Mouse (Mus musculus): ENCODE results near the gene Tmem50a. TPM values are rescaled to one million over a fixed set of nuclear protein-coding genes. Genes with fewer than 3 reads are reported as not detected.

Tmem50a gene
- polyA plus RNA-seq, 1 experiment from 2014 or later, result 152 TPM

GRCm38 (mm10) chr4:134927815-134928463 lies 13.1 kb upstream of the Tmem50a start:
- Histone ChIP-seq H3K27me3 (replicated peaks; ENCODE audit: control insufficient read depth, insufficient read depth, low read length) (no peaks in the 10 kb centered on the region), H3K36me3 (ENCODE audit: control insufficient read depth, insufficient read depth, low read length) (peaks cover 51% of the 10 kb centered on the region), H3K9me3 (ENCODE audit: control insufficient read depth, low read length) (no peaks in the 10 kb centered on the region), H3K4me1 (replicated peaks; ENCODE audit: control insufficient read depth, insufficient read depth, low read length) (peaks cover 21% of the 10 kb centered on the region), H3K27ac (ENCODE audit: low read depth) (no peak overlapping the region), H3K4me3 (ENCODE audit: low read depth, low read length) (no peak overlapping the region), H3K4me2 (ENCODE audit: low read length) (no peak overlapping the region), H3K9ac (ENCODE audit: low read length) (no peak overlapping the region)
- no peak for ATAC-seq (replicated peaks; ENCODE audit: low FRiP score, low TSS enrichment, low read depth)
- 69% methylated on average over 5 of the region's 5 CpGs for WGBS
- no peak for DNase-seq (ENCODE audit: low spot score)

GRCm38 (mm10) chr4:134925206-134925605 lies 10.4 kb upstream of the Tmem50a start:
- 75% methylated on average over 8 of the region's 8 CpGs for WGBS
- Histone ChIP-seq H3K9ac (ENCODE audit: low read length) (peak overlapping the region; percentile 98; the same call in 1 of the 2 replicates), H3K27ac (ENCODE audit: low read depth) (no peak overlapping the region)

GRCm38 (mm10) chr4:134924019-134924741 lies 9.4 kb upstream of the Tmem50a start:
- Histone ChIP-seq H3K27me3 (replicated peaks; ENCODE audit: control insufficient read depth, insufficient read depth, low read length) (no peaks in the 10 kb centered on the region), H3K9ac (ENCODE audit: low read length) (peak overlapping the region; percentile 98), H3K36me3 (ENCODE audit: control insufficient read depth, insufficient read depth, low read length) (peaks cover 40% of the 10 kb centered on the region), H3K9me3 (ENCODE audit: control insufficient read depth, low read length) (no peaks in the 10 kb centered on the region), H3K4me3 (ENCODE audit: low read depth, low read length) (peak overlapping the region; percentile 100), H3K4me1 (replicated peaks; ENCODE audit: control insufficient read depth, insufficient read depth, low read length) (peaks cover 15% of the 10 kb centered on the region; the same call in 1 of the 2 replicates), H3K4me2 (ENCODE audit: low read length) (peak overlapping the region; percentile 93), H3K27ac (ENCODE audit: low read depth) (peak overlapping the region; percentile 93)
- peak; percentile 30 for ATAC-seq (replicated peaks; ENCODE audit: low FRiP score, low TSS enrichment, low read depth)
- DNase-seq (ENCODE audit: low spot score), result peak; percentile 80
- WGBS, result under 1% methylated on average over 75 of the region's 75 CpGs

More at GRCm38 (mm10) chr4:134925206-134925605, 10.4 kb upstream of the Tmem50a start:
- no peaks in the 10 kb centered on the region for H3K9me3 ChIP-seq (ENCODE audit: control insufficient read depth, low read length)
- no peak for ATAC-seq (replicated peaks; ENCODE audit: low FRiP score, low TSS enrichment, low read depth)
- no peaks in the 10 kb centered on the region for H3K27me3 ChIP-seq (replicated peaks; ENCODE audit: control insufficient read depth, insufficient read depth, low read length)
- H3K4me2 ChIP-seq (ENCODE audit: low read length), result peak overlapping the region; percentile 93
- H3K4me1 ChIP-seq (replicated peaks; ENCODE audit: control insufficient read depth, insufficient read depth, low read length), result peaks cover 15% of the 10 kb centered on the region; the same call in 1 of the 2 replicates
- peak overlapping the region; percentile 100 for H3K4me3 ChIP-seq (ENCODE audit: low read depth, low read length)
- peaks cover 43% of the 10 kb centered on the region for H3K36me3 ChIP-seq (ENCODE audit: control insufficient read depth, insufficient read depth, low read length)
- DNase-seq (ENCODE audit: low spot score), result no peak

- peak within 1 kb of the TSS; percentile 100 for H3K4me3 ChIP-seq (ENCODE audit: low read depth, low read length)
- peak within 1 kb of the TSS; percentile 93 for H3K4me2 ChIP-seq (ENCODE audit: low read length)
- WGBS, result under 1% methylated on average over 64 of the region's 64 CpGs
- ATAC-seq (replicated peaks; ENCODE audit: low FRiP score, low TSS enrichment, low read depth) (peak; percentile 94), DNase-seq (ENCODE audit: low spot score) (peak; percentile 96)
- peak within 1 kb of the TSS; percentile 93 for H3K27ac ChIP-seq (ENCODE audit: low read depth)
- peaks cover 15% of the 10 kb centered on the region; the same call in 1 of the 2 replicates for H3K4me1 ChIP-seq (replicated peaks; ENCODE audit: control insufficient read depth, insufficient read depth, low read length)
- no peaks in the 10 kb centered on the region for H3K9me3 ChIP-seq (ENCODE audit: control insufficient read depth, low read length)
- no peaks in the 10 kb centered on the region for H3K27me3 ChIP-seq (replicated peaks; ENCODE audit: control insufficient read depth, insufficient read depth, low read length)
- peaks cover 38% of the 10 kb centered on the region for H3K36me3 ChIP-seq (ENCODE audit: control insufficient read depth, insufficient read depth, low read length)
- peak within 1 kb of the TSS; percentile 98 for H3K9ac ChIP-seq (ENCODE audit: low read length)
Observed at GRCm38 (mm10) chr4:134923258-134924018, 8.6 kb upstream of the Tmem50a start, which contains the start of gene Rsrp1. Gene Rsrp1, plus strand, starts transcription at chr4:134923592.

GRCm38 (mm10) chr4:134922925-134923244 lies 8.1 kb upstream of the Tmem50a start:
- Histone ChIP-seq H3K27ac (ENCODE audit: low read depth) (peak overlapping the region; percentile 93), H3K27me3 (replicated peaks; ENCODE audit: control insufficient read depth, insufficient read depth, low read length) (no peaks in the 10 kb centered on the region), H3K9ac (ENCODE audit: low read length) (peak overlapping the region; percentile 98), H3K36me3 (ENCODE audit: control insufficient read depth, insufficient read depth, low read length) (peaks cover 32% of the 10 kb centered on the region), H3K9me3 (ENCODE audit: control insufficient read depth, low read length) (no peaks in the 10 kb centered on the region), H3K4me2 (ENCODE audit: low read length) (peak overlapping the region; percentile 93), H3K4me1 (replicated peaks; ENCODE audit: control insufficient read depth, insufficient read depth, low read length) (peaks cover 15% of the 10 kb centered on the region; the same call in 1 of the 2 replicates), H3K4me3 (ENCODE audit: low read depth, low read length) (peak overlapping the region; percentile 100)
- ATAC-seq (replicated peaks; ENCODE audit: low FRiP score, low TSS enrichment, low read depth) (peak; percentile 37), DNase-seq (ENCODE audit: low spot score) (no peak)
- WGBS, result under 1% methylated on average over 13 of the region's 13 CpGs

- Histone ChIP-seq H3K27me3 (replicated peaks; ENCODE audit: control insufficient read depth, insufficient read depth, low read length) (no peaks in the 10 kb centered on the region), H3K4me2 (ENCODE audit: low read length) (peak overlapping the region; percentile 93), H3K9ac (ENCODE audit: low read length) (peak overlapping the region; percentile 98), H3K36me3 (ENCODE audit: control insufficient read depth, insufficient read depth, low read length) (peaks cover 26% of the 10 kb centered on the region), H3K9me3 (ENCODE audit: control insufficient read depth, low read length) (no peaks in the 10 kb centered on the region), H3K4me3 (ENCODE audit: low read depth, low read length) (peak overlapping the region; percentile 100), H3K4me1 (replicated peaks; ENCODE audit: control insufficient read depth, insufficient read depth, low read length) (peaks cover 15% of the 10 kb centered on the region; the same call in 1 of the 2 replicates), H3K27ac (ENCODE audit: low read depth) (peak overlapping the region; percentile 93)
- no peak for ATAC-seq (replicated peaks; ENCODE audit: low FRiP score, low TSS enrichment, low read depth)
- DNase-seq (ENCODE audit: low spot score), result no peak
- 65% methylated on average over 10 of the region's 10 CpGs for WGBS
Observed at GRCm38 (mm10) chr4:134922111-134922924, 7.5 kb upstream of the Tmem50a start.

- Histone ChIP-seq H3K27ac (ENCODE audit: low read depth) (no peak overlapping the region), H3K4me3 (ENCODE audit: low read depth, low read length) (no peak overlapping the region), H3K4me1 (replicated peaks; ENCODE audit: control insufficient read depth, insufficient read depth, low read length) (peaks cover 15% of the 10 kb centered on the region; the same call in 1 of the 2 replicates), H3K4me2 (ENCODE audit: low read length) (no peak overlapping the region), H3K9ac (ENCODE audit: low read length) (no peak overlapping the region), H3K27me3 (replicated peaks; ENCODE audit: control insufficient read depth, insufficient read depth, low read length) (no peaks in the 10 kb centered on the region), H3K36me3 (ENCODE audit: control insufficient read depth, insufficient read depth, low read length) (peaks cover 20% of the 10 kb centered on the region), H3K9me3 (ENCODE audit: control insufficient read depth, low read length) (no peaks in the 10 kb centered on the region)
- ATAC-seq (replicated peaks; ENCODE audit: low FRiP score, low TSS enrichment, low read depth) (no peak), DNase-seq (ENCODE audit: low spot score) (no peak)
- 90% methylated on average over 4 of the region's 4 CpGs for WGBS
Observed at GRCm38 (mm10) chr4:134921703-134922102, 6.9 kb upstream of the Tmem50a start.

- 97% methylated on average over 6 of the region's 6 CpGs for WGBS
- DNase-seq (ENCODE audit: low spot score), result no peak
- Histone ChIP-seq H3K4me2 (ENCODE audit: low read length) (no peak overlapping the region), H3K9me3 (ENCODE audit: control insufficient read depth, low read length) (no peaks in the 10 kb centered on the region), H3K27me3 (replicated peaks; ENCODE audit: control insufficient read depth, insufficient read depth, low read length) (no peaks in the 10 kb centered on the region), H3K9ac (ENCODE audit: low read length) (no peak overlapping the region), H3K36me3 (ENCODE audit: control insufficient read depth, insufficient read depth, low read length) (peaks cover 9% of the 10 kb centered on the region), H3K4me3 (ENCODE audit: low read depth, low read length) (no peak overlapping the region), H3K27ac (ENCODE audit: low read depth) (no peak overlapping the region), H3K4me1 (replicated peaks; ENCODE audit: control insufficient read depth, insufficient read depth, low read length) (peaks cover 7% of the 10 kb centered on the region; the same call in 1 of the 2 replicates)
- no peak for ATAC-seq (replicated peaks; ENCODE audit: low FRiP score, low TSS enrichment, low read depth)
Observed at GRCm38 (mm10) chr4:134920631-134921030, 5.8 kb upstream of the Tmem50a start.

Measured in intestine, embryonic 14.5 days (tissue).